Mouse (Mus musculus) MEL (cell line): ENCODE data around the gene Ccdc125. TPM values are rescaled to one million over a fixed set of nuclear protein-coding genes. Genes with fewer than 3 reads are reported as not detected.

ENCODE experiments used
- DNase-seq: peaks from one replicate; pipeline ENCODE4 v3.0.0; 2011; ENCODE audit warnings: low read depth, low spot score
- H3K27ac ChIP-seq: 2 replicates; pipeline ENCODE4 v1.5.1; 2012; ENCODE audit warnings: low read depth, mild to moderate bottlenecking, control low read depth, low read length, moderate library complexity; ENCODE audit not compliant: control insufficient read depth
- H3K27me3 ChIP-seq, 2 experiments: fragments of 150-350 bp in 1 of 2; sonication (generic) in 1 of 2; 2 replicates each; pipeline ENCODE4 v1.6.1; 2012; ENCODE audit warnings: low read length in 2 of 2, mild to moderate bottlenecking in 2 of 2, improper control_type of control experiment in 1 of 2, moderate library complexity in 1 of 2; ENCODE audit not compliant: insufficient read depth in 2 of 2, control insufficient read depth in 1 of 2
- H3K36me3 ChIP-seq, 2 experiments: 2 replicates each; pipeline ENCODE4 v1.6.1; 2012 to 2014; ENCODE audit warnings: low read length in 2 of 2, improper control_type of control experiment in 1 of 2, inconsistent platforms in 1 of 2, mild to moderate bottlenecking in 1 of 2; ENCODE audit not compliant: insufficient read depth in 2 of 2, control insufficient read depth in 1 of 2
- H3K4me1 ChIP-seq, 2 experiments: fragments of 150-350 bp in 1 of 2; sonication (generic) in 1 of 2; 2 replicates each; pipeline ENCODE4 v1.6.1; 2012; ENCODE audit warnings: low read length in 2 of 2, improper control_type of control experiment in 1 of 2, mild to moderate bottlenecking in 1 of 2; ENCODE audit not compliant: insufficient read depth in 2 of 2, control insufficient read depth in 1 of 2
- H3K4me3 ChIP-seq, 2 experiments: fragments of 150-350 bp in 1 of 2; sonication (generic) in 1 of 2; 2 replicates each; pipeline ENCODE4 v1.5.1; 2012; ENCODE audit warnings: low read depth in 2 of 2, low read length in 2 of 2, mild to moderate bottlenecking in 2 of 2, moderate library complexity in 2 of 2, control low read depth in 1 of 2, improper control_type of control experiment in 1 of 2; ENCODE audit not compliant: control insufficient read depth in 1 of 2, insufficient read depth in 1 of 2
- H3K79me2 ChIP-seq: 2 replicates; pipeline ENCODE4 v1.6.1; 2012; ENCODE audit warnings: mild to moderate bottlenecking, low read length, moderate library complexity; ENCODE audit not compliant: control insufficient read depth, poor library complexity, insufficient read depth
- H3K9ac ChIP-seq: 2 replicates; pipeline ENCODE4 v1.6.1; 2012; ENCODE audit warnings: low read depth, mild to moderate bottlenecking, control low read depth, low read length, moderate library complexity; ENCODE audit not compliant: control insufficient read depth, poor library complexity, severe bottlenecking
- H3K9me3 ChIP-seq: fragments of 150-350 bp; sonication (generic); replicated peaks from 2 replicates; pipeline ENCODE4 v1.6.1; 2012; ENCODE audit warnings: mild to moderate bottlenecking, low read length, improper control_type of control experiment, moderate library complexity; ENCODE audit not compliant: insufficient read depth
- BHLHE40 ChIP-seq: IDR thresholded peaks from 2 replicates; pipeline ENCODE4 v1.6.1; 2012; ENCODE audit warnings: low read depth, mild to moderate bottlenecking, inconsistent platforms, low read length, improper control_type of control experiment, borderline replicate concordance
- CTCF ChIP-seq, 3 experiments: IDR thresholded peaks in 2 of 3; conservative IDR thresholded peaks in 1 of 3; 2 replicates each; pipeline ENCODE4 v1.5.1; 2011 to 2012; ENCODE audit warnings: low read length in 3 of 3, low read depth in 2 of 3, mild to moderate bottlenecking in 2 of 3, improper control_type of control experiment in 1 of 3, inconsistent platforms in 1 of 3, mixed read lengths in 1 of 3, moderate library complexity in 1 of 3; ENCODE audit not compliant: control insufficient read depth in 1 of 3, insufficient read depth in 1 of 3, poor library complexity in 1 of 3, severe bottlenecking in 1 of 3
- EP300 ChIP-seq, 2 experiments: IDR thresholded peaks; 2 replicates each; pipeline ENCODE4 v1.6.1; 2011; ENCODE audit warnings: improper control_type of control experiment in 2 of 2, low read length in 2 of 2, low read depth in 1 of 2, mild to moderate bottlenecking in 1 of 2
- ETS1 ChIP-seq: IDR thresholded peaks from 2 replicates; pipeline ENCODE4 v1.6.1; 2012; ENCODE audit warnings: low read depth, mild to moderate bottlenecking, inconsistent platforms, low read length, improper control_type of control experiment, moderate library complexity
- HCFC1 ChIP-seq: IDR thresholded peaks from 2 replicates; pipeline ENCODE4 v1.6.1; 2012; ENCODE audit warnings: low read depth, mild to moderate bottlenecking, inconsistent platforms, low read length, improper control_type of control experiment, moderate library complexity
- MAX ChIP-seq: IDR thresholded peaks from 2 replicates; pipeline ENCODE4 v1.6.1; 2011; ENCODE audit warnings: low read length, improper control_type of control experiment
- MAZ ChIP-seq: IDR thresholded peaks from 2 replicates; pipeline ENCODE4 v1.6.1; 2012; ENCODE audit warnings: low read depth, mild to moderate bottlenecking, inconsistent platforms, low read length, improper control_type of control experiment
- MXI1 ChIP-seq: IDR thresholded peaks from 2 replicates; pipeline ENCODE4 v1.6.1; 2011; ENCODE audit warnings: mild to moderate bottlenecking, low read depth, low read length, improper control_type of control experiment
- MYB ChIP-seq: IDR thresholded peaks from 2 replicates; pipeline ENCODE4 v1.6.1; 2011; ENCODE audit warnings: mild to moderate bottlenecking, low read depth, low read length, improper control_type of control experiment
- NELFE ChIP-seq: IDR thresholded peaks from 2 replicates; pipeline ENCODE4 v1.6.1; 2011; ENCODE audit warnings: low read depth, low read length, improper control_type of control experiment
- POLR2A ChIP-seq, 2 experiments: IDR thresholded peaks; 2 replicates each; pipeline ENCODE4 v1.6.1; 2011 to 2012; ENCODE audit warnings: low read length in 2 of 2, mild to moderate bottlenecking in 2 of 2, control low read depth in 1 of 2, improper control_type of control experiment in 1 of 2, low read depth in 1 of 2, moderate library complexity in 1 of 2; ENCODE audit not compliant: control insufficient read depth in 1 of 2, insufficient read depth in 1 of 2, poor library complexity in 1 of 2
- RCOR1 ChIP-seq: IDR thresholded peaks from 2 replicates; pipeline ENCODE4 v1.6.1; 2012; ENCODE audit warnings: low read depth, mild to moderate bottlenecking, inconsistent platforms, low read length, improper control_type of control experiment
- SIN3A ChIP-seq: IDR thresholded peaks from 2 replicates; pipeline ENCODE4 v1.6.1; 2012; ENCODE audit warnings: low read length, improper control_type of control experiment, inconsistent platforms
- TCF12 ChIP-seq: IDR thresholded peaks from 2 replicates; pipeline ENCODE4 v1.6.1; 2014; ENCODE audit warnings: low read depth, mild to moderate bottlenecking, inconsistent platforms, low read length, improper control_type of control experiment, moderate library complexity
- ZMIZ1 ChIP-seq: IDR thresholded peaks from 2 replicates; pipeline ENCODE4 v1.6.1; 2012; ENCODE audit warnings: low read depth, mild to moderate bottlenecking, inconsistent platforms, low read length, improper control_type of control experiment, moderate library complexity
- ZNF384 ChIP-seq: IDR thresholded peaks from 2 replicates; pipeline ENCODE4 v1.6.1; 2012; ENCODE audit warnings: low read depth, mild to moderate bottlenecking, inconsistent platforms, low read length, improper control_type of control experiment
- polyA plus RNA-seq, 2 experiments: library from polyadenylated mRNA; stranded (reverse) in 1 of 2; unstranded in 1 of 2; fragments of >175 nt in 1 of 2; fragments of >200 nt in 1 of 2; gene quantifications; 2 replicates each; pipeline versions ENCODE4 v1.2.1 to v1.2.4; 2012; ENCODE audit warnings: low replicate concordance in 2 of 2, low read depth in 1 of 2; ENCODE audit not compliant: insufficient read length in 2 of 2, insufficient read depth in 1 of 2, missing spikeins in 1 of 2
- total RNA-seq: library from RNA; depleted of rRNA; stranded (reverse); fragments of 300-350 nt; gene quantifications from 2 replicates; pipeline ENCODE4 v1.2.3, GENCODE M21; 2012

The Ccdc125 gene
- total and polyA plus RNA-seq, 3 experiments: 0.29 TPM; not detected in 2

DNA sequence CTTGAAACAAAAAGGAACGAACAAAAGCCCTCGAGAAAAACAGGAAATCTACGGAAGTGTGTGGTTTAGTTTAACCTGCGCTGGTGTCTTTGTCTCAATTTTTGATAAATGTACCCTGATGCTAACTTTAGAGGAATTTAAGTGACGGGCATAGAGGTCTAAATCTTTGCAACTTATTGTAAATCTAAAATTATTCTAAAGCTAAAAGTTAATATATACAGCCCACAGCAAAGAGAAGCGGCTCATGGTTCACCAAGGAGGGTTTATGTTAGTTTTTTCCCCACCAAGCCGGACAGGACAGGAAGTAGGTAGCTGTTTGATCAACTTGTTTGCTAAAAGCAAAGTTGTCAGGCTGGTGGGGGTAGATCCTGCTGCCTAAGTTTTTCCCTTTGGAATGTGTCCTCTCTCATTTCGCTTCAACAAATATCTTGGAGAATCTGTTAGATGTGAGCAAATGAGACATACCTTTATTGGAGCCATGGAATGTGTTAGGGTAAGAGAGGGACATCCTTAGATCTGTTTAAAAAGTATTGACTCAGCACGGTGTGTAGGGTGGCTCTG is 744 bp downstream of the Ccdc125 start:
- Histone ChIP-seq H3K27ac (no peak overlapping the region), H3K27me3 (no peaks in the 10 kb centered on the region), H3K79me2 (no peaks in the 10 kb centered on the region), H3K9me3 (no peaks in the 10 kb centered on the region), H3K4me1 (no peaks in the 10 kb centered on the region), H3K4me3 (no peak overlapping the region), H3K9ac (no peak overlapping the region), H3K36me3 (peaks cover 0 to 5% of the 10 kb centered on the region in 2 experiments; a peak in 2 of 4 replicates)
- no peak for DNase-seq
- TF ChIP-seq MAX: no peak
- no peak for TF ChIP-seq MAZ

DNA sequence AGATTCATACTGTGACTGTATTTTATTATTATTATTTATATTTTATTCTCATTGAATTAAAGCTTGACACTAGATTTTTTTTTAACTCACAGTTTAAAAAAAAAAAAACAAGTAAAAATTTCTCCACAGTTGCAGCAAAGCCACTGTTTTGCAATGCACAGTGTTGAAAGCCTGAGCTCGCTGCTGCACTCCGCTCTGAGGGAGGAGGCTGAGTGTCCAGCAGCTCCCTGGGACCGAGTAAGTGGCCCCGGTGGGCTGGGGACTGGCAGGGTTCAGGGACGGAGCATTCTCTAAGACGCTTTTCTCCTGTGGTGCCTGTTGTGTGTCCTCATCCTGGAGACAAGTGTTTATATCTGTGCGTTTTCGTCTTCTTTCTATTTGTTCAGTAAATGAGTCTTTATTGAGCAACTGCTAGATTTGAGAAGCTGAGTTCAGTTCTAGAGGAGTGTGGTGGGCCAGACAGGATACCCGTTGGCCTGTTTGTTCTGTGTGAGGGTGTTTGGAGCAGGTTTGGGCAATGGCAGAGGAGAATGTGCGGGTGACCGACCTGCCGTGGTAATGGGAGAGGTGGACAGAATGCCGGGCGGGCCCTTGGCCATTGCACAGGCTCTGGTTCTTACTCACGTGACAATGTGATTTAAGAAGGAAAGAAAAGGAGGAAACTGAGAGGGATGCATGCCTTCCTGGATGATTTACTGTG is 6.6 kb downstream of the Ccdc125 start:
- H3K9ac ChIP-seq: no peak overlapping the region
- H3K79me2 ChIP-seq: no peaks in the 10 kb centered on the region
- H3K4me1 ChIP-seq: no peaks in the 10 kb centered on the region; a peak in 1 of 4 replicates
- no peaks in the 10 kb centered on the region for H3K36me3 ChIP-seq
- H3K27ac ChIP-seq: no peak overlapping the region
- H3K4me3 ChIP-seq: no peak overlapping the region
- no peak for DNase-seq
- no peaks in the 10 kb centered on the region for H3K27me3 ChIP-seq
- no peaks in the 10 kb centered on the region for H3K9me3 ChIP-seq
- TF ChIP-seq TCF12: no peak
- TF ChIP-seq ZMIZ1: no peak
- TF ChIP-seq HCFC1: no peak
- TF ChIP-seq BHLHE40: no peak
- TF ChIP-seq MYB: no peak
- TF ChIP-seq CTCF (IDR thresholded peaks at IDR 0.05 in 2 of 3, conservative IDR thresholded peaks at IDR 0.05 in 1 of 3; ENCODE audit: control insufficient read depth in 1 of 3, insufficient read depth in 1 of 3, low read depth in 2 of 3, low read length in 3 of 3, poor library complexity in 1 of 3, severe bottlenecking in 1 of 3): no peak

DNA sequence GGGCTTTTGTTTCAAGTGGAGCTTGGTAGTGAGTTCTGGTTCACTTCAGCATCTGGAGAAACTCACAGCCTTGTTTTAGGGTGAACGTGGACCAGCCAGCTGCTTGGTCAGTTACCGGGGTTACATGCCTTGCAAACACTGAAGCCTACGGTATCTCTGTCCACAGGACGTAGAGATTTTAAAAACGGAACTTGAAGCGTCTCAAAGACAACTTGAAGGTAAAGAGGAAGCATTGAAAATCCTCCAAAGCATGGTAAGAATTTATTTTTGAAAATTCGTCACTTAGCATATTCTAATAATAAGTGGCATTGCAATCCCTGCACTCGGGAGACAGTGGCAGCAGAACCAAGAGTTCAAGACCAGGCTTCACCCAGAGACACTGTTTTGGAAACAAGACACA is 12.1 kb downstream of the Ccdc125 start:
- Histone ChIP-seq H3K9ac (no peak overlapping the region), H3K4me1 (no peaks in the 10 kb centered on the region; a peak in 2 of 4 replicates), H3K27ac (0 out of 2 replicates have a peak overlapping the region, but pooled peaks have one; percentile 27), H3K4me3 (peak overlapping the region; percentile 22 to 35), H3K27me3 (no peaks in the 10 kb centered on the region), H3K36me3 (peaks cover 0 to 7% of the 10 kb centered on the region in 2 experiments; a peak in 2 of 4 replicates), H3K9me3 (no peaks in the 10 kb centered on the region), H3K79me2 (no peaks in the 10 kb centered on the region)
- DNase-seq: peak; percentile 67
- TF ChIP-seq TCF12: no peak
- no peak for TF ChIP-seq POLR2A (IDR thresholded peaks at IDR 0.05; ENCODE audit: control insufficient read depth in 1 of 2, insufficient read depth in 1 of 2, low read depth in 1 of 2, low read length in 2 of 2, poor library complexity in 1 of 2)
- TF ChIP-seq MXI1: 0 out of 2 replicates have a peak, but pooled peaks have one; percentile 44
- peak; percentile 26; the same call in 1 of the 2 replicates for TF ChIP-seq MAX
- TF ChIP-seq NELFE: no peak
- peak; percentile 29; the same call in 1 of the 2 replicates for TF ChIP-seq HCFC1
- peak; percentile 51; the same call in 1 of the 2 replicates for TF ChIP-seq SIN3A
- peak; percentile 23; the same call in 1 of the 2 replicates for TF ChIP-seq ETS1
- TF ChIP-seq RCOR1: 0 out of 2 replicates have a peak, but pooled peaks have one; percentile 21
- TF ChIP-seq ZNF384: peak; percentile 61; the same call in 1 of the 2 replicates
- peak; percentile 20 to 23; a peak in 1 of 4 replicates for TF ChIP-seq EP300 (IDR thresholded peaks at IDR 0.05; ENCODE audit: low read depth in 1 of 2, low read length in 2 of 2)
